Mouse (Mus musculus): ENCODE results near the gene Daglb.

Daglb gene

DNA sequence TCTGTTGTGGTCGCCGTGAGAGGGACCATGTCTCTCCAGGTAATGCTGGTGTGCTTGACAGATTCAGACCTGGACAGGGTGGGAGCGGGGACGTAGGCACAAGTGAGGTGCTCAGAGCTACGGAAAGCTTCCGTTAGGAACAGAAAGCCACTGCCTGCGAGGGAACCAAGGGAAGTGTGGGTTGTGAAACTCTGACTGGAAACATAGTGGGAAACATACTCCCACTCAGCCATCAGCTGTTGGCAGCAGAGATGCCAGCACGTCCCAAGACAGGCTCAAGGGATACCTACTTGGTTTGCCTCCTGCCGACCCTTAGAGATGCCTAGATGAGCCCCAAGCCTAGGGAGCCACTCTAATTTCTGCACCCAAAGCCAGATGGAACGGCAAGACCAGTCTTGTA lies 22.8 kb downstream of the Daglb start:
- 65% methylated on average over 10 of the region's 10 CpGs for WGBS

DNA sequence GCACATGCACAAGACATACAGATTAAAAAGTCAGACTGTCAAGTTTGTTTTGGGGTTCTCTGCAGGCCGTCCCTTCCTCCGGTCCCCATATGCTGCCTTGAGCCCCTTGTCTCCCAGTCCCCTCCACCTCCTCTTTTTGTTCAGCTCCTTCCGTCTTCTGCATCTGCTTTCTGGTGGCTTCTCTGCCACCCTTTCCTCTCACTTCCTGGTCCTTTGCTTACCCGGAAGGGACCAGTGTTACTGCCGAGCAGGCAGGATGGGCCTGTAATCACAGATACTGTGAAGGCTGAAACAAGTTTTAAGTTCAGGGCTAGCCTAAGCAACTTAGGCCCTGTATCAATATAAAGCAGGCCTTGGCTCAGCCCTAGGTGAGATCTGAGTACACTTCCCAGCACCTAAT lies 23.6 kb downstream of the Daglb start:
- WGBS = 81% methylated on average over 5 of the region's 5 CpGs

GRCm38 (mm10) chr5:143489749-143490342 lies 25.5 kb downstream of the Daglb start:
- WGBS = 78% methylated on average over 14 of the region's 14 CpGs

DNA sequence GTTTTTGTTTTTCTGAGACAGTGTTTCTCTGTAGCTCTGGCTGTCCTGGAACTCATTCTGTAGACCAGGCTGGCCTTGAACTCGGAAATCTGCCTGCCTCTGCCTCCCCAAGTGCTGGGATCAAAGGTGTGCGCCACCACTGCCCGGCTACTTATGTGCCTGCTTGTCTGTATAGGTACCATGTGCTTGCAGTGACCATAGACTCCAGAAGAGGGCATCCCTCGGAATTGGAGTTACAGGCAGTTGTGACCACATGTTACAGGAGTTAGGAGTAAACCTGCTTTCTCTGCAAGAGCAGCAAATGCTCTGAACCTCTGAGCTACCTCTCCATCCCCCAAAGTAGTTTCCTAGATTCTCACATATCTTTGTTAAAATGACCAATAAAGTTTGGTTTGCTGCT lies 27.4 kb downstream of the Daglb start:
- WGBS = 93% methylated on average over 4 of the region's 4 CpGs

- WGBS = 79% methylated on average over 10 of the region's 10 CpGs
Measured at GRCm38 (mm10) chr5:143493163-143493562, 28.8 kb downstream of the Daglb start.

GRCm38 (mm10) chr5:143495708-143496107 lies 31.3 kb downstream of the Daglb start:
- 67% methylated on average over 6 of the region's 6 CpGs for WGBS

DNA sequence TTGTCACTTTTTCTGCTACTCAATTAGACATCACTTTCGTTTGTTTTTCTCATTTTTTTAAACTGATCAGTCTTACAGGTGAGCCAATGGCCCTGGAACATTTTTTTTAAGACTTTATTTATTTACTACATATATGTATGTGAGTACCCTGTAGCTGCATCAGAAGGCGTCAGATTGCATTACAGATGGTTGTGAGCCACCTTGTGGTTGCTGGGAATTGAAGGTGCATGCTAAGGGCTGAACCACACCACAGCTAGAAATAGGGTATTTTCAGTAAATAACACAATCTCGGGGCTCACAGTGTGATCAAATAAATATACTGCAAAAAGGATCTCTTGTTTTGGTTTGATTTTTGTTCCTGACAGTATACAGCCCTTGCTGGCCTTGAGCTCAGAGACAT lies 33.1 kb downstream of the Daglb start:
- WGBS = 72% methylated on average over 3 of the region's 3 CpGs

DNA sequence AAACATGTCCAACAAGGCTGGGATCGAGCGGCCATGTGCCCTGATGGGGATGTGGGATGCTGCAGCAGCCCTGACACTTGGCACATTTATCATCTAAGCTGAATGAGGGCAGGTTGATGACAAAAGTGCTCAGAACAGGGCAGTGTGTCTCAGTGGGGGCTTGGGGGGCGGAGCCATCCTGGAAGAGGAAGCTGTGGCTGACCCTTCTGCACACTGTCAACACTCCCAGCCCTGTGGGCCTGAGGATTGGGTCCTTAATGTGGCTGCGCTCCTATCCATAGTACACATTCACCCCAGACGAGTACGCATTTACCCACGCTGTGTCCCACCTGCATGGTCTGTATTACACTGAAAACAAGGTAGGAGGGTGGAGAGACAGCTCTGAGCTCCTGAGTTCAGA lies 34.8 kb downstream of the Daglb start:
- WGBS = 94% methylated on average over 7 of the region's 7 CpGs

DNA sequence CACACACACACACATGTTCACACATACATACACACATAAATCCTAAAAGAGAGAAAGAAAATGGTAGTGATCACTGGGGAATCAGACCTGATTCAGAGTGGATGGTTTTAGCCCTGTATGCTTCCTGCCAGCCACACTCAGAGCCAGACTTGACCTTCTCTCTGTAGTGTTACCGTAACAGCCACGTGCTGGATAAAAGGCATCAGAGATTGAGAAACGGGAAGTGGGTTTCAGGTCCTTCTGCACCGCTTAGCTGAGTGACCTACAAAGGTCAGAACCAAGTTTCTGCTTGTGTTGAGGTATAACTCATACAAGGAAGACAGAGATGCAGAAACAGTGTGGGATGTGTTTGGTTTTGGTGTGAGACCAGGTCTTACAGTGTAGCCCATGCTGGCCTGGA lies 35.3 kb downstream of the Daglb start:
- 82% methylated on average over 4 of the region's 4 CpGs for WGBS

- 93% methylated on average over 14 of the region's 14 CpGs for WGBS
Measured at GRCm38 (mm10) chr5:143500711-143501110, 36.3 kb downstream of the Daglb start.

GRCm38 (mm10) chr5:143501140-143501539 lies 36.8 kb downstream of the Daglb start:
- 69% methylated on average over 8 of the region's 8 CpGs for WGBS

DNA sequence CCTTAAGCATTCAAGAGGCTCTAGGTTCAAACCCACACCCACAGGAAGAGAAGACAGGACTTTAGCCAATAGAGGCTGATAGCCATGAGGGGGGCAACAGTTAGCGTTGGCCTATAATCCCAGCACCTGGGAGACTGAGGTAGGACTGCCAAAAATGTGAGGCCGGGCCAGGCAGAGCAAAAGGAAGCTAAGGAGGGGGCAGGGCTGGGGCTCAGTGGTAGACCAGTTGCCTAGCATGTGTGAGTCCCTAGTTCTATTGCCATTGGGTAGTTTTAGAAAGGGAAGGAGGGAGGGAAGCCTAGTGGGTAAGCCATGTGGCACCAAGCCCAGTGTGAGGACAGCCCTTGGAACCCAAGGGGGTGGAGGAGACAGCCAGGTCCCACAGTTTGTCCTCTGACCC lies 37.3 kb downstream of the Daglb start:
- 52% methylated on average over 2 of the region's 2 CpGs for WGBS

DNA sequence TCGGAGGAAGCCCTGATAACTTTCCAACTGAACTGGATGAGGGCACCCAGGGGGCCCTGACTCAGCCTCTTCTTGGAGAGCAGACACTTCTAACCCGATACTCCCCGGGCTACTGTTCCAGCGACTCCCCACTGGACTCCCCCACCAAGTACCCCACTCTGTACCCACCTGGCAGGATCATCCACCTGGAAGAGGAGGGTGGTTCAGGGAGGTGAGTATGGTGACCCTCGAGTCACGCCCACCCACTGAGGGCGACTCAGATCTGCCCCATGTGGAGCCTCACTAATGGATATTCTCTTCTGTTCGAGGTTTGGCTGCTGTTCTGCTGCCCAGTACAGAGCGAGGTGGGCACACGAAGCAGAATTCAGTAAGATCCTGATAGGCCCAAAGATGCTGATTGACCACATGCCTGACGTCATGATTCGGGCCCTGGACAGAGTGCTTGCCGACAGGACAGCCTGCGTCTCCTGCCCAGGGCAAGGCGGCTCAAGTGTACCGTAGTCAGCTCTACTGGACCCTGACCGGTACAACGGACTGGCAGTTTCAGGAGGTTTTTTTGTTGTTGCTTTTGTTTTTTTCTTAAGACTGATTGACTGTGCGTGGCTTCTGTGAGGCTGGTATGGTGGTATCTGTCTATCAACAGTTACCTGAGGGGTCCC lies 38.6 kb downstream of the Daglb start:
- WGBS = 90% methylated on average over 19 of the region's 19 CpGs

GRCm38 (mm10) chr5:143503740-143504139 lies 39.4 kb downstream of the Daglb start:
- WGBS = 92% methylated on average over 6 of the region's 6 CpGs

GRCm38 (mm10) chr5:143504453-143504852 lies 40.1 kb downstream of the Daglb start:
- WGBS = 62% methylated on average over 3 of the region's 3 CpGs

GRCm38 (mm10) chr5:143505056-143505455 lies 40.7 kb downstream of the Daglb start:
- 42% methylated on average over 8 of the region's 8 CpGs for WGBS

GRCm38 (mm10) chr5:143505545-143505944 lies 41.2 kb downstream of the Daglb start:
- WGBS = 54% methylated on average over 7 of the region's 7 CpGs

DNA sequence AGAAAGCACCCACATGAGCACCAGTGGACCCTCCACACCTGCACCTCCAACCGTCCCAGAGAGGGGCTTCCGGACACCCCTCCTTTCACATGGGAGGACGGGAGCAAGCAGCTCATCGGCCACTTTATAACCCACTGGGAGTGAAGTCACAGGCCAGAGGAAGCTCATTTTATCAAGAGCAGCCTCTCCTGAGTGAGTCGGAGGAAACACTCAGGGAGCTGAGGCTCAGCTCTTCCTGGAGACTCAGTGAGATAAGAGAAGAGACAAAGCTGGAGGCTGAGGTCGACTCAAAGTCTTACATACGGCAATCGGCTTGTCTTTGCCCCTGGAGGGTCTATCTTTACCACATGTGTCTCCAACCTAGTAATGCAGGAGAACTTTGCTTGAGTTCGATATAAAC lies 44.9 kb downstream of the Daglb start:
- WGBS = 63% methylated on average over 9 of the region's 9 CpGs

DNA sequence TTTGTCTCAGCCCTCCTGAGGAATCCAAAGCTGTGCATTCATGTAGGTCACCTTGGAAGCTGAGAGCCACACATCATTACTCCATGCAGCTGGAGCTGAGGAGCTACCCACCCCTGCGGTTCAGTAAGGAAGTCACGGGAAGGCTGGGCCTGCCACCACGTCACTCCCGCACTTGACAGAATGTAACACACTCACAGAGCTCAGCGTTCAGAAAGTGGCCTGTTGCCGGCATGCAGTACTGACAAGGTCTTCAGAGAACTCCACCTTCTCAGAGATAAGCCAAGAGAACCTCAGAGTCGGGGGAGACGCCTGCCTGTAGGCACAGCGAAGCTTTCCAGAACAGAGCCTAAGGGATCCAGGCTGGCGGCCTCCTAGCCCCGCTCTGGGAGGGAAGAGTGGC lies 45.4 kb downstream of the Daglb start:
- WGBS = 49% methylated on average over 11 of the region's 11 CpGs

GRCm38 (mm10) chr5:143511577-143511976 lies 47.2 kb downstream of the Daglb start:
- WGBS = 48% methylated on average over 4 of the region's 4 CpGs

- 53% methylated on average over 4 of the region's 4 CpGs for WGBS
Measured at GRCm38 (mm10) chr5:143512305-143512704, 47.9 kb downstream of the Daglb start.

DNA sequence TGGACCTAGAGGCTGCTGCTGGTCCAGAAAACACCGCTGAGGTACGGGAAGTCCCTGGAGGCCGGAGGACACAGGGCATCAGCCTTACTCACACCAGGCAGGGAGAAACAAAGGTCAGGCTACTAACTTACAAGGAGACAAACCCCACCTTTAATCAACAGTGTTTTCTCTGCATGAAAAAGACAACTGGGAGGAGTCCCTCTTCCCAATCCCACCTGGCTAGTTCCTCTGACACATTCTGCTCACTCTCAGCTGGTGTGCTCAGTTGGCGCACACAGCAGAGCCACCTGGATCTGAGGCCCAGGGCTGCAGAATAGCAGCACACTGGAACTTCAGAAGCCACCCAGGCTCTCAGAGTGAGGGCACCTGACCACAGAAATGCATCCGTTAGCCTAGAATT lies 50.5 kb downstream of the Daglb start:
- whole genome bisulfite sequencing = 83% methylated on average over 5 of the region's 5 CpGs

- WGBS = 72% methylated on average over 11 of the region's 11 CpGs
Measured at GRCm38 (mm10) chr5:143517005-143517404, 52.6 kb downstream of the Daglb start.

DNA sequence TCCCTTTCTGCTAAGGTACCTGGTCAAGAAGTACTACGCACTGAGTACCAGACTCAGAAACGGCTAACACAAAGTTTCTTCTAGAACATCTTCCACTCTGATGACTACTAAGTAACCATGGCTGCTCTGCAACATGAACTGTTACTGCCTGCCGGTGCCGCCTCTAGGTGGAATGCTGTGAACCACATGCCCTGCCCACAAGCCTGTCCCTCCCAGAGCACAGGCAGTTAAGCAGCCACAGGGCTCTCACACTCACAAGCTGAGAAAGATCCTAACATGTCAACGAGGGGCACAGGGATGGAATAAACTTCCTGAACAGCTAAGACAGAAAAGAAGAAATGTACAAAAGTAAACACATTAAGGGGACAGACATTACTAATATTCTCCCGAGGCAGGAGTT lies 53.1 kb downstream of the Daglb start:
- WGBS = 46% methylated on average over 6 of the region's 6 CpGs

Measured in cerebral cortex, adult 2 months (tissue).